Mouse (Mus musculus): ENCODE data around the gene Gars.
A peak's percentile ranks its signal among the peaks of the same experiment; 100 is the strongest.

GRCm38 (mm10) chr6:54992734-54993260, 45.0 kb upstream of the Gars start, which contains the start of gene Ggct:
- TF ChIP-seq TCF3 (IDR thresholded peaks at IDR 0.05; ENCODE audit: insufficient read length, low read depth) (no peak), MAX (IDR thresholded peaks at IDR 0.05; ENCODE audit: low read depth) (no peak), USF1 (IDR thresholded peaks at IDR 0.05; ENCODE audit: low read depth) (no peak), E2F4 (IDR thresholded peaks at IDR 0.05; ENCODE audit: insufficient read depth) (no peak), MYOG (IDR thresholded peaks at IDR 0.05; ENCODE audit: control insufficient read depth in 1 of 3, insufficient read depth in 1 of 3, insufficient read length in 2 of 3, low read depth in 2 of 3) (peak in 1 of 3 experiments; percentile 16), REST (IDR thresholded peaks at IDR 0.05; ENCODE audit: insufficient read depth, insufficient read length) (no peak), TCF12 (IDR thresholded peaks at IDR 0.05; ENCODE audit: insufficient read depth, poor library complexity, severe bottlenecking) (no peak)
